Mouse (Mus musculus) spleen, postnatal 4 days (tissue): ENCODE results near the gene Scamp5.
A peak's percentile ranks its signal among the peaks of the same experiment; 100 is the strongest.
"Not testable (repeated sequence)": the region's sequence is repeated elsewhere in the genome, so short reads cannot be mapped to it uniquely, and the experiment has no call there.

Experiments used
- DNase-seq, 2 experiments: peaks; one replicate each; pipeline ENCODE4 v3.0.0; 2022; ENCODE audit warnings: low spot score in 2 of 2

Gene Scamp5

GRCm38 (mm10) chr9:57452624-57453462, 15.0 kb downstream of the Scamp5 start:
- no peak for DNase-seq

DNA sequence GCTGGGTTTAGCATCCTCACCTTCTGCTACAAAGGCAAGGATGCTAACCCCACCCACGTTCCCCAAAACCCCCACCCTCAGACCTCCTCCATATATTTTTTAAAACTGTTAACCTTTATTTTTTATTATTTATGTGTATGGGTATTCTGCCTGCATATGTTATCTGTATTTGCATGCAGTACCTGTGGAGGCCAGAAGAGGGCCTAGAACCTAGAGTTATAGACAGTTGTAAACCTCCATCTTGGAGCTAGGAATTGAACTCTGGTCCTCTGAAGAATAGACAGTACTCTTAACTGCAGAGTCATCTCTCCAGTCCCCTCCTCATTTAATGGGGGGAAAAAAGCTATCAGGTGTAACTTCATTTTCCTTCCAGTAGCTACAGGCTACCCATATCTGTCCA, 18.1 kb downstream of the Scamp5 start:
- DNase-seq = no peak

GRCm38 (mm10) chr9:57440620-57441019, 27.2 kb downstream of the Scamp5 start:
- DNase-seq = no peak

- peak; percentile 87 to 93 for DNase-seq
Observed at GRCm38 (mm10) chr9:57439522-57440295, 28.2 kb downstream of the Scamp5 start, which contains the start of gene Ppcdc. TSS of gene Ppcdc (minus strand) at chr9:57440124.

GRCm38 (mm10) chr9:57439083-57439482, 28.8 kb downstream of the Scamp5 start:
- no peak for DNase-seq

GRCm38 (mm10) chr9:57437896-57438614, 29.8 kb downstream of the Scamp5 start:
- no peak for DNase-seq

GRCm38 (mm10) chr9:57436166-57436565, 31.7 kb downstream of the Scamp5 start:
- no peak for DNase-seq

- DNase-seq = no peak
Observed at GRCm38 (mm10) chr9:57434405-57435165, 33.3 kb downstream of the Scamp5 start.

DNA sequence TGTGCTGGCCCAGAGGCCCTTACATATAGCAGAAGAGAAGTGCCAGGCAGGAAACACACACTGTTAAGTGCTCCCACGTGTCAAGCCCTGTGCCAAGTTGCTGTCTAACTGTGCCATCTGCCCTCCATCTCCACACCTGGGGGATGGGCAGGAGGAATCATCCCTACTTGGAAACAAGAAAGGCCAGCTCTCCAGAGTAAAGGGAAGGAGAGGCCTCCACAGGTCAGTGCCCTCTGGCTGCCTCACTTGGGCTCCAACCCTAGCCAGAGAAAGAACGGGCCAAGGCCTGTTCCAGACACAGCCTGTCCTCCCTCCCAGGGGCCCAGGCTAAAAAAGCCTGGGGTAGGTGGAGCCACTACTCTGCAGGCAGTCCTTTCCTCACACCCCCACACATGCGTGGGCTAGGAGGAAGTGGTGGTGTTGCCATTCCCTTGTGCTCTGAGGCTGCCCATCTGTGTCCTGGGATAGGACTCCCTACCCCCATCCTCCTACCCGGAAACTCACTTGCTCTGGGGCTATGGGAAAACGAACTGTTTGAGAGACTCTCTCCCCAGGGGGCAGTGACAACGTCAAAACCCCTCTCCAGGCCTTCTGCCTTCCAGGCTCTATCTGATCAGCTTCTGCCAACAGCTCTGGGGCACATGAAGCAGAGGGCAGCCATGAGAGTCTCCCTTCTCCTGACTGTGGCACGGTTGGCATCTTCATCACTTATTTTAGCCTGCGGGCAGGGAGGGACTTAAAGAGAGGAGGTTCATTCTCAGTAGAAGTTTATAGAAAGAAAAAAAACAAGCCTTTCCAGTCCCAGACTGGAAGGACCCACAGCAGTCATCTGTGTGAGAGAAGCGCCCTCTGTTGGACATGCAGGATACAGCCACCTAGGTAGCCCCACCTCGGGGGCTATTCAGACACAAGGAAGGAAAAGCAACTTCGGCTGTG, 34.5 kb downstream of the Scamp5 start:
- DNase-seq = peak; percentile 81 to 89

DNA sequence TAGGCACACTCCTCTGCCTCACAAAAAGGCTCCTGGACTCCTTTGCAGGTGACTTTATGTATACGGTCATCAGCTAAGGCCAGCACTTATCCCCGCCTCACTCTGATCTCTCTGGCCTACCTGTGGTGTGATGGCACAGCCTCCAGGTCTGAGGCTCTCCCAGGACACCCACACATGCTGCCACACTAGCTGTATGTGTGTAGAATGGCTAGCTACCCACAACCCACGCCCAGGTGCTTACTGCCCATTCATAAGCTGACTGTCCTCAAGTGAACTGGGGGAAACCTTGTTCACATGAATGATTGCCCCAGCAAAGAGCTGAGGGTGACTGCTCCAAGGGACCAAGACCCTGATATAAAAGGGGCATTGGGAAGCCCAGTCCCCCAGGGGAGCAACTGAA, 35.4 kb downstream of the Scamp5 start:
- DNase-seq = no peak

- DNase-seq = no peak
Observed at GRCm38 (mm10) chr9:57431202-57431601, 36.7 kb downstream of the Scamp5 start.

GRCm38 (mm10) chr9:57428391-57428790, 39.5 kb downstream of the Scamp5 start:
- no peak for DNase-seq

DNA sequence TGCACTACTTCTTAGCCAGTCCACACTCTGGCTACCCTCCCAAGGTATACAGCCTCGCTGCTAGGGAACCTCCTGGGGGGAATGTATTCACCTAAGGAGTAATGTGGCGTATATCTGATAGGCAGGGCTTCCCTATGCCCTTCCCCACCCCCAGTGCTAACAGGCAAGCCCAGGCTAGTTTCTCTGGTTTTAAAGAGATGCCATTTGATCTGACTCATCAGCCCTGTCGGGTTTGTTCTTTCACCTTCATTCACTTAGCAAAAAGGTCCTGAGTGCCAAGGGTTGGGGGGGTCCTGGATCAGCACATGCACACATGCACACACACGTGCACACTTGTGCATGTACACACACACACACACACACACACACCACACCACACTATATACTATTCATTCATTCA, 39.9 kb downstream of the Scamp5 start:
- DNase-seq = no peak

DNA sequence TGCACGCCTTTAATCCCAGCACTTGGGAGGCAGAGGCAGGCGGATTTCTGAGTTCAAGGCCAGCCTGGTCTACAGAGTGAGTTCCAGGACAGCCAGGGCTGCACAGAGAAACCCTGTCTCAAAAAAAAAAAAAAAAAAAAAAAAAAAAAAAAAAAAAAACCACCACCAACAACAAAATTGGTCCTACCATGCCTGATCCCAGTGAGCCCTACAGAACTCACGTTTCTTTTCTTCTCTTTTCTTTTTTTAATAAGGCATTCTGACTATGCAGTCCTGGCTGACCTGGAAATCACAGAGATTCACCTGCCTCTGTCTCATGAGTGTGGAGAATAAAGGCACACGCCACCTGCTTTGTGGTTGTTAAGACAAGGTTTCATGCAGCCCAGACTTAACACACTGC, 40.7 kb downstream of the Scamp5 start:
- not testable (repeated sequence) for DNase-seq

GRCm38 (mm10) chr9:57425116-57425515, 42.7 kb downstream of the Scamp5 start:
- DNase-seq = no peak

GRCm38 (mm10) chr9:57424066-57424465, 43.8 kb downstream of the Scamp5 start:
- no peak for DNase-seq

- DNase-seq = no peak
Observed at GRCm38 (mm10) chr9:57421688-57422111, 46.2 kb downstream of the Scamp5 start.

- peak; percentile 77 to 84 for DNase-seq
Observed at GRCm38 (mm10) chr9:57421121-57421571, 46.7 kb downstream of the Scamp5 start.

- peak; percentile 68 to 82 for DNase-seq
Observed at GRCm38 (mm10) chr9:57420321-57421120, 47.3 kb downstream of the Scamp5 start.
